Mouse (Mus musculus): ENCODE measurements around the gene A930017K11Rik. TPM values are rescaled to one million over a fixed set of nuclear protein-coding genes. Genes with fewer than 3 reads are reported as not detected.

The A930017K11Rik gene
- total and polyA plus RNA-seq, 3 experiments, result not detected

DNA sequence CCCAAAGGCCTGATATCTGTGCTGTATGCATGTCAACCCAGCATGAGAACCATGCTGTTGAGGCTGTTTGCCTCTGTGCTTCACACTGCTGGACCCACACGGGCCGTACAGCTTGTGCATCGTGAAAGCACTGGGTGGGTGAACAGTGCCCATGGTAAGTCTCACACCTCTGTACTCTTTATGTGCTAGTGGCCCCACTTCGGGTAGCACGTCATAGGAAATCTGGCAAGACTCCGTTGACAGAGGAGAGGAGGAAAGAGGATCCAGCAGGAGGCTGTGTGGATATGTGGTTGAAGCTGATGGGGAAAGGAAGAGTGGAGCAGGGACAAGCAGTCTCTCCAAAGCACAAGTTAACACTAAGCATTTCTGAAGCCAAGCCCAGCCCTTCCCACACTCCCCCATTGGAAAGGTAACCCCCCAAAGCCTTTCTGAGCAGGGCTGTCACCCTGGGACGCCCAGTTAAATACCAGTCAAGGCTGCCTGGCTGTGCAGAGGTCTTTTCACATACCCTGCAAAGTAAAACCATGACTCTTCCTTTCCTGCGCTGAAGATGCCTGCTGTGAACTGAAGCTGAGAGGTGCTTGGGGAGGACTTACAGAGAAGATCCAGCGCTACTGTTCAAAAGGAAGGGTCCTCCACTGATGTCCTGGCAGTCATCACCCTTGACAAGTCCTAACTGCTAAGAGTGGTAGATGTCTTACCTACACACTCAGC is 34.2 kb downstream of the A930017K11Rik start:
- Histone ChIP-seq H3K9me3 (replicated peaks; ENCODE audit: insufficient read depth, low read length) (no peaks in the 10 kb centered on the region), H3K79me2 (ENCODE audit: control insufficient read depth, insufficient read depth, low read length, poor library complexity) (peaks cover 25% of the 10 kb centered on the region), H3K9ac (ENCODE audit: control insufficient read depth, low read depth, low read length, poor library complexity, severe bottlenecking) (peak overlapping the region; percentile 70), H3K36me3 (ENCODE audit: control insufficient read depth in 1 of 2, insufficient read depth in 2 of 2, low read length in 2 of 2) (peaks cover 0 to 31% of the 10 kb centered on the region in 2 experiments; a peak in 2 of 4 replicates), H3K27ac (ENCODE audit: control insufficient read depth, low read depth, low read length) (no peak overlapping the region), H3K4me1 (ENCODE audit: control insufficient read depth in 1 of 2, insufficient read depth in 2 of 2, low read length in 2 of 2) (peaks cover 4 to 40% of the 10 kb centered on the region in 2 experiments), H3K27me3 (ENCODE audit: control insufficient read depth in 1 of 2, insufficient read depth in 2 of 2, low read length in 2 of 2) (no peaks in the 10 kb centered on the region), H3K4me3 (ENCODE audit: control insufficient read depth in 1 of 2, insufficient read depth in 1 of 2, low read depth in 2 of 2, low read length in 2 of 2) (peak overlapping the region; percentile 74 to 98)
- no peak for DNase-seq (ENCODE audit: low read depth, low spot score)
- TF ChIP-seq MYC (IDR thresholded peaks at IDR 0.05; ENCODE audit: low read depth, low read length) (no peak), JUND (IDR thresholded peaks at IDR 0.05; ENCODE audit: low read depth, low read length) (no peak), NRF1 (IDR thresholded peaks at IDR 0.05; ENCODE audit: insufficient read depth, low read depth, low read length, poor library complexity, severe bottlenecking) (no peak), ETS1 (IDR thresholded peaks at IDR 0.05; ENCODE audit: low read depth, low read length) (no peak), ZC3H11A (IDR thresholded peaks at IDR 0.05; ENCODE audit: low read depth, low read length) (no peak), MAFK (IDR thresholded peaks at IDR 0.05; ENCODE audit: borderline replicate concordance, low read depth, low read length) (no peak), TCF12 (IDR thresholded peaks at IDR 0.05; ENCODE audit: low read depth, low read length) (no peak), ZNF384 (IDR thresholded peaks at IDR 0.05; ENCODE audit: low read depth, low read length) (no peak), KAT2A (conservative IDR thresholded peaks at IDR 0.05; ENCODE audit: low read depth, low read length) (no peak), POLR2AphosphoS2 (IDR thresholded peaks at IDR 0.05; ENCODE audit: low read length) (no peak), GABPA (IDR thresholded peaks at IDR 0.05; ENCODE audit: low read depth, low read length) (no peak), RCOR1 (IDR thresholded peaks at IDR 0.05; ENCODE audit: low read depth, low read length) (no peak), MXI1 (IDR thresholded peaks at IDR 0.05; ENCODE audit: low read depth, low read length) (no peak), HCFC1 (IDR thresholded peaks at IDR 0.05; ENCODE audit: low read depth, low read length) (no peak), MAZ (IDR thresholded peaks at IDR 0.05; ENCODE audit: low read depth, low read length) (no peak), SIN3A (IDR thresholded peaks at IDR 0.05; ENCODE audit: low read length) (no peak), GATA1 (IDR thresholded peaks at IDR 0.05; ENCODE audit: low read depth, low read length) (no peak), NELFE (IDR thresholded peaks at IDR 0.05; ENCODE audit: low read depth, low read length) (no peak)

DNA sequence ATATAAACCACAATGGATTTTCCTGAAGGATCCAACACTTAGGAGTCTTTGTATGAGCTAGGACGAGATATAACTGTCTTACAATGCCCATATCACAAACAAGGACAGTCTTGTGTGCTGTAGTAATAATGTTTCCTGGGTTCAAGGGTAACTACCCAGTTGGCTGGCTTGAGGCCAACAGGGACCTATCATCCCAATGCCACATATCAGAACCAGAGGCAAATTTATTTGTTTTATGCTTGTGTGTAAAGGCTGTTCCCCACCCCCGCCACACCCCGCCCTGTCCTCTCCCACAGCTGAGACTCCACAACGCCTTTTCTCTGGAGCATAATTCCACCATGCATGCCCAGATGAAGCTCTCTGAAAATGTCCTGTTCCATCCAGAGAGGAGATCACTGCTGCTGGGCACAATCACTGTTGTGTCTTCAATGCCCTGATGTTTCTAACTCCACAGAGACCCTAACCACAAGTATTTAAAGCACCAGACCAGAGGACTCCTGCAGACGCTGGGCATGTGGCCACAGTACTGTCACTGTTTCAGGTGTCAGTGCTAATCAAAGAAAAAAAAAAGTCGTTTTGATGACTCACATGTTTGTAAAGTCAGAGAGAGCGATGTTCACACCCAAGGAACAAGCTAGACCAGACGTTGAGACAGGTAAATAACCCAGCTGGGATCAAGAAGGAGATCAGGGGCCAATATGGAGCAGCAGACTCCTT is 35.3 kb downstream of the A930017K11Rik start:
- DNase-seq (ENCODE audit: low read depth, low spot score), result no peak
- Histone ChIP-seq H3K79me2 (ENCODE audit: control insufficient read depth, insufficient read depth, low read length, poor library complexity) (peaks cover 28% of the 10 kb centered on the region), H3K27ac (ENCODE audit: control insufficient read depth, low read depth, low read length) (no peak overlapping the region), H3K9ac (ENCODE audit: control insufficient read depth, low read depth, low read length, poor library complexity, severe bottlenecking) (no peak overlapping the region), H3K36me3 (ENCODE audit: control insufficient read depth in 1 of 2, insufficient read depth in 2 of 2, low read length in 2 of 2) (peaks cover 0 to 32% of the 10 kb centered on the region in 2 experiments; a peak in 2 of 4 replicates), H3K27me3 (ENCODE audit: control insufficient read depth in 1 of 2, insufficient read depth in 2 of 2, low read length in 2 of 2) (no peaks in the 10 kb centered on the region), H3K9me3 (replicated peaks; ENCODE audit: insufficient read depth, low read length) (no peaks in the 10 kb centered on the region), H3K4me3 (ENCODE audit: control insufficient read depth in 1 of 2, insufficient read depth in 1 of 2, low read depth in 2 of 2, low read length in 2 of 2) (no peak overlapping the region), H3K4me1 (ENCODE audit: control insufficient read depth in 1 of 2, insufficient read depth in 2 of 2, low read length in 2 of 2) (peaks cover 4 to 37% of the 10 kb centered on the region in 2 experiments)
- TF ChIP-seq EP300 (IDR thresholded peaks at IDR 0.05; ENCODE audit: low read depth in 1 of 2, low read length in 2 of 2) (no peak), USF1 (IDR thresholded peaks at IDR 0.05; ENCODE audit: low read depth, low read length) (no peak), MAX (IDR thresholded peaks at IDR 0.05; ENCODE audit: low read length) (no peak), SIN3A (IDR thresholded peaks at IDR 0.05; ENCODE audit: low read length) (no peak), NRF1 (IDR thresholded peaks at IDR 0.05; ENCODE audit: insufficient read depth, low read depth, low read length, poor library complexity, severe bottlenecking) (no peak), POLR2AphosphoS2 (IDR thresholded peaks at IDR 0.05; ENCODE audit: low read length) (no peak), MAZ (IDR thresholded peaks at IDR 0.05; ENCODE audit: low read depth, low read length) (no peak), RCOR1 (IDR thresholded peaks at IDR 0.05; ENCODE audit: low read depth, low read length) (no peak), ZKSCAN1 (IDR thresholded peaks at IDR 0.05; ENCODE audit: low read depth, low read length) (no peak)

All from MEL (cell line).